Mouse (Mus musculus) macrophage (primary cell): ENCODE data around the gene Prkag2. TPM values are rescaled to one million over a fixed set of nuclear protein-coding genes. Genes with fewer than 3 reads are reported as not detected.
A peak's percentile ranks its signal among the peaks of the same experiment; 100 is the strongest.
"Not testable (repeated sequence)": the region's sequence is repeated elsewhere in the genome, so short reads cannot be mapped to it uniquely, and the experiment has no call there.

ENCODE experiments used
- H3K27ac ChIP-seq: fragments of 350-480 bp; formaldehyde crosslinking; 2 replicates; pipeline ENCODE4 v1.9.0; 2021
- H3K36me3 ChIP-seq: fragments of 350-480 bp; formaldehyde crosslinking; 2 replicates; pipeline ENCODE4 v1.9.0; 2021; ENCODE audit errors: inconsistent target
- H3K4me3 ChIP-seq: fragments of 350-480 bp; formaldehyde crosslinking; 2 replicates; pipeline ENCODE4 v1.9.0; 2021; ENCODE audit errors: inconsistent target
- H3K79me2 ChIP-seq: fragments of 350-480 bp; formaldehyde crosslinking; 2 replicates; pipeline ENCODE4 v1.9.0; 2021; ENCODE audit errors: inconsistent target
- WGBS: methylation state at CpG from one replicate; pipeline ENCODE4 v1.1.7; 2026; ENCODE audit warnings: inconsistent platforms; ENCODE audit not compliant: missing documents; 5-methylcytosine and 5-hydroxymethylcytosine counted together
- polyA plus RNA-seq: library from polyadenylated mRNA; stranded (reverse); fragments of 250-400 nt; gene quantifications from 3 replicates; pipeline ENCODE4 v1.2.4, GENCODE M21; 2018; ENCODE audit warnings: inconsistent platforms

Prkag2 gene
- polyA plus RNA-seq, 1 experiment from 2014 or later = 28.2 TPM

DNA sequence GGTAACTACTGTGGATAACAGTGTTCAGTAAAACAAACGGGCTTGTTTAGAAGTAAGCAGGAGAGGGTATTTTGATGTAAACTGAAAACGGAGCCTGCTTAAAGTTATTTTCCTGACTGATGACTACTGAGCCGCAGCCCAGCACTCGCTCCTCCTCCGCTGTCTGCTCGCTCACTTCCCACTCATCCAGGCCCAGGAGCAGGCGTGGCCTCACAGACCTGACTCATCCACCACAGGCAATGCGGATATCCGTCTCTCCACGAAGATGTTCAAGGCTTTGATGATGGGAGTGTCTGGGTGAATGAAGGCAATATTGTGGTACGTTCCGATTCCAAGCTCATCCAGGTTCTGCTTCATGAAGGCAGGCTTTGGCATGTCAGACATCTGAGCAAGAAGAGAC lies 229.2 kb downstream of the Prkag2 start:
- Histone ChIP-seq H3K79me2 (no peaks in the 10 kb centered on the region), H3K36me3 (no peaks in the 10 kb centered on the region), H3K4me3 (no peak overlapping the region), H3K27ac (no peak overlapping the region)
- 83% methylated on average over 12 of the region's 12 CpGs for WGBS

DNA sequence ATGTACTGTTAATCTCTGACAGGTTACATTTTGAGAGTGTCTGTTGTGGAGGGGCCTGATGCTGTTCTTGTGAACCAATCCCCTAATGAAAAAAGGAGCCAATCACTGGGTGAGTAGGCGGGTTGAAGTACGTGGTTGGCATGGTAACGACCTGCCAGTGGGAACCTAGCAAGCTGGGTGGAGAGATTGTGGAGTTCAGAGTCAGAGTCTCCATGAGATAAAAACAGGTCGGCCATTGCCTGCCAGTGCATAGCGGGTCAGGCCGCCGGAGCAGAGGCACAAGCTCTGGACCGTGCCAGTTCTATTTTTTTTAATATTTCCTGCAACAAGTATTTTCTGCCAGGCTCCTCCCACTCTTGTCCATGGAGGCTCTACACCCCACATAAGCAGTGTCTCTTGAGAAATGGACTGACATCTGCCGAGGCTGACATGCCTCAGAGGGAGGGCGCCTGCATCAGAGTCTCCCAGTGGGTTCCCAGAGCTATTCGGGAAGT lies 230.6 kb downstream of the Prkag2 start:
- WGBS = 96% methylated on average over 11 of the region's 11 CpGs
- Histone ChIP-seq H3K36me3 (no peaks in the 10 kb centered on the region), H3K27ac (no peak overlapping the region), H3K79me2 (no peaks in the 10 kb centered on the region), H3K4me3 (no peak overlapping the region)

DNA sequence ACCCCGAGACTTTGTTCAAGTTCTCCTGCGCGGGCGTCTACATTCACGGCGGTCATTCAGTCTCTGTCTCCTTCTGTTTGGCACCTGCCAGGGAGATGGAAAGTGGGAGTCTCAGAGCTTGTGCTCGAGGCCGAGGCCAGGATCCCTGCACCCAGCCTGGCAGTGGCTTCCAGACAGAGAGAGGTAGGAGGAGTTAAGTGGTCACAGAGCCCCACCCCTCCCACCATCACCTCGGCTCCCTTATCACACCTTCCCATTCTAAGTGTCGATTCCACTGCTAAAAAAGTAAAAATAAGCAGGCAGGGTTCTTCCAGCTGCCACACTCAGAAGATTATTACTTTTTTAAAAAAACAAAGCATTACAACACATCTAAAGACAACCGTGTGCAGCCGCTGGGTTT lies 236.6 kb downstream of the Prkag2 start:
- Histone ChIP-seq H3K4me3 (no peak overlapping the region), H3K27ac (no peak overlapping the region), H3K79me2 (no peaks in the 10 kb centered on the region), H3K36me3 (peaks cover 10% of the 10 kb centered on the region; the same call in 1 of the 2 replicates)
- 92% methylated on average over 11 of the region's 12 CpGs for WGBS

DNA sequence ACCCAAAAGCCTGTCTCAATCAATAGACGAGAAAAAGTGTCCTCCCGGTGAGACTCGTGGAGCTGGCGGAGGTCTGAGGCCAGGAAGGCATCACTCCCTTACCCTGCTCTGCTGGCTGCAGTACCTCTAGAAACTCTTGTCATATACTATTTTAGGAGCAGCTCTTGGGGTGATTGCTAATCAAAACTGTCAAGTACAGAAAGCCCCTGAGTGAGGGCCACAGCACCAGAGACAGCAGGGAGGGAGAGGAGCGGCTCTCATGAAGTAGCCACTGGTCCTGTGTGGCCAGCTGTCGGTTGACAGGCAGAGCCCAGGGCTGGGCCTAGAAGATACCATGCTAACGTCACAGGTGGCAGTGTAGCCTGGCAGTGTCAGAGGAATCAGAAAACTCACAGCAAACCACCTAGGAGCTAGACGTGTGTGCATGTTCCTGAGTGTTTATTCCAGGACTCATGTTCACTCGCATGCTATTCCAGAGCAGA lies 239.0 kb downstream of the Prkag2 start:
- no peaks in the 10 kb centered on the region for H3K79me2 ChIP-seq
- peaks cover 10% of the 10 kb centered on the region; the same call in 1 of the 2 replicates for H3K36me3 ChIP-seq
- no peak overlapping the region for H3K4me3 ChIP-seq
- H3K27ac ChIP-seq = no peak overlapping the region
- 97% methylated on average over 9 of the region's 9 CpGs for WGBS

DNA sequence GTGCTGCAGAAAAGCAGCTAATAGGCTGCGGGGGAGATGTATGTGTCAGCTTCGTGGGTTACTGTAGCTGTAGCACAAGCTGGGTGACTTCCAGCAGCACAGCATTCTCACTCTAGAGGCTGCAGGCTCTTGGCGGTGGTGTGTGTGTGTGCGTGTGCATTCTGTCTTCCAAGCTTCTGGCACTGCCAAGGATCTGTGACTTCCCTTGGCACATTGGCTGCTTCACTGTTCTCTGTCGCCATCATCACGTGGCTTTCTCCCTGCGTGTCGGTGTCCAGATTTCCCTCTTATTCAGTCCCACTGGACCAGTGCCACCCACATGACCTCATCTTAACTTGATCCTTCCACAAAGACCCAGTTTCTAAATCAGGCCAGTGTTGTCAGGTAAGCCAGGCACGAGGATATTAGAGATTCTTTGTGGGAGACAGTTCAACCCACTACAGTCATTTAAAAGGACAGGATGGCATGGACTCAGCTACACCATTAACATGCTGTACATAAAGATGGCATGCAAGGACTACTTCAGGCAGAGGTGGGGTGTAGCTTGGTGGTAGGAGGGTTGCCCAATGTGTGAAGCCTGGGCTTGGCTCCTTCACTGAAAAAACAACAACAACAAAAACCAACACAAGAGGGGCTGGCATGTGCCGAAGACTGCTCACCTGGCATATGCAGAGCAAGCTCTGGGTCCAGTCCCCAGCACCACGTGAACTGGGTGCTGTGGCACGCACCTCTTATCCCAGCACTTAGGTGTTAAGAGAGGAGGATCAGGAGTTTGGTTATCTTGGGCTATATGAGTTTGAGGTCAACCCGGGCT lies 239.6 kb downstream of the Prkag2 start:
- H3K27ac ChIP-seq = no peak overlapping the region

DNA sequence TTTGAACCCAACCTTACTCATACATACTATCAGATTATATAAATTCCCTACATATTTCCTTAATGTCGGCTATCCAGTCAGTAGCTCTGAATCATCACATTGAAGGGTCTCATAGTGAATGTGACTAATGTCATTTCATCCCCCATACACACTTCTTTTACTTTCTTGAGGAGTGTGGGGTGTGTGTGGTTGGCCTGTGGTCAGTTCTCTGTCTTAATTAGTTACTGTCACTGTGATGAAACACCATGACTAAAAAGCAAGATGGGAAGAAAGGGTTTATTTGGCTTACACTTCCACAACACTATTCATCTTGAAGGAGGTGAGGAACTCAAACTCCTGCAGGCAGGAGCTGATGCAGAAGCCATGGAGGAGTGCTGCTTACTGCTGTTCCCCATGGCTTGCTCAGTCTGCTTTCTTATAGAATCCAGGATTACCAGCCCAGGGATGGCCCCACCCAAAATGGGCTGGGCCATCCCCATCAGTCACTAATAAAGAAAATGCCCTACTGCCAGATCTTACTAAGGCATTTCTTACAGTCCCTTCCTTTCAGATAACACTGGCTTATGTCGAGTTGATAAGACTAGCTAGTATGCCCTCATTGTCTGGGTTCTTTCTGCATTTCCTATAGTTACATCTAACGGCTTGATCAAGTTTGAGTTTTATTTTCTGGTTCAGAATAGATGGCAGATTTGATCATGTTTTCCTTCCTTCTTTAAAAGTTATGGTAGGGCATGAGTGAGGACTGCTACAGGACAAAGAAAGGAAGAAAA lies 240.5 kb downstream of the Prkag2 start:
- Histone ChIP-seq H3K4me3 (no peak overlapping the region), H3K36me3 (peaks cover 10% of the 10 kb centered on the region; the same call in 1 of the 2 replicates), H3K27ac (no peak overlapping the region), H3K79me2 (no peaks in the 10 kb centered on the region)
- WGBS = 34% methylated on average over 3 of the region's 3 CpGs

More for the DNA sequence above, 239.6 kb downstream of the Prkag2 start:
- WGBS = 84% methylated on average over 11 of the region's 13 CpGs
- no peak overlapping the region for H3K4me3 ChIP-seq
- no peaks in the 10 kb centered on the region for H3K79me2 ChIP-seq
- peaks cover 10% of the 10 kb centered on the region; the same call in 1 of the 2 replicates for H3K36me3 ChIP-seq

DNA sequence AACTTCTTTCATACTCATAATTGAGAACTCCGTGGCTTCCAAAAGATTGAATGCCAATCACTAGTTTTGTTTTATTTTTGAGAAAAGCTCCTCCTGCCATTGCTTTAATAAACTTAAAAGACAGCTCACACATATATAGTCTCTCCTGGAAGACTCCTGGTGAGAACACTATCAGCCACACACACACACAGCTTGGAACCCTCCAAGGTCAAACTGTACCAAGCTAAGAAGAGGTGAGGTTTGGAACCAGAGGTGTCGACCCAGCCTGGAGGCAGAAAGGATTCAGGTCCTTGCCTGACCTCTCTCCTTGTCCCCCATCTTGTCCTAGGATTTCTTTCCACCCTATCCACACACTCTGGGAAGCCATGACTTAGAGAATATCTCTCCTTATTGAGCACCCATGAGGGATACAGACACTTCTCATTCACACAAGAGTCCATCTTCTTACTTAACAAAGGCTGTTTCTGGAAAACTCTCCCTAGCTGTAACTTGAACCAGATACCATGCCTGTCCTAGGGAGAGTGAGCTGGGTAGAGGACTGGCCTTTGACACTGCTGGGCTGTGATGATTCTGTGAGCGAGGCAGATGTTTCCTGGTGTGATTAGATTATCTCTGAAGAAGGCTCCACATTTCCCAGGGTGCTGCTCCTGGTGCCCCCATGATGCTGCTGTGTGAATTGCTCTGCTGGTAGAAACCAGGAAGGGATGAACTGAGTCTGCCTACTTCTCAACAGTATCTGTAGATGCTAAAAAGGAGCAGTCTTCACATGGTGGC lies 245.4 kb downstream of the Prkag2 start:
- H3K36me3 ChIP-seq = no peaks in the 10 kb centered on the region
- H3K79me2 ChIP-seq = no peaks in the 10 kb centered on the region
- WGBS = 100% methylated on average over 3 of the region's 3 CpGs
- H3K4me3 ChIP-seq = no peak overlapping the region
- peak overlapping the region; percentile 32 for H3K27ac ChIP-seq

DNA sequence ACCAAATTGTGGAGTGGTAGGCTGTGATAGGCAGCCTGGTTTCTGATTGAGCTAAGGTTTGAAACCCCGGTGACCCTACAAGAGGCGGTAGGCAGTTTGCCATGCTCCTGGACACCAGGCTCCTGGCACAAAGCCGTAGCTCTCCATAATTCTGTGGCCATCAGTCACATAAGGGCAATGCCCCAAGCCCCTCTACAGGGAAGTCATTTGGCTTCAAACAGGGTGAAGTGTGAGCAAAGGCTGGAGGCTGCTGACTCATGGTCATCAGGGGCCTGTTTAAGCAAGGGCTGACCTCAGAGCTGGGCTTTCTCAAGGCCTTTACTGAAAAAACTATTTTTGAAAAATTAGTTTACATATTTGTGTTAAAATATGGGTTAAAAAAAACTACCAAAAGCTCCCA lies 246.2 kb downstream of the Prkag2 start:
- Histone ChIP-seq H3K36me3 (no peaks in the 10 kb centered on the region), H3K79me2 (no peaks in the 10 kb centered on the region), H3K27ac (peak overlapping the region; percentile 32), H3K4me3 (no peak overlapping the region)
- WGBS = 83% methylated on average over 1 of the region's 3 CpGs

DNA sequence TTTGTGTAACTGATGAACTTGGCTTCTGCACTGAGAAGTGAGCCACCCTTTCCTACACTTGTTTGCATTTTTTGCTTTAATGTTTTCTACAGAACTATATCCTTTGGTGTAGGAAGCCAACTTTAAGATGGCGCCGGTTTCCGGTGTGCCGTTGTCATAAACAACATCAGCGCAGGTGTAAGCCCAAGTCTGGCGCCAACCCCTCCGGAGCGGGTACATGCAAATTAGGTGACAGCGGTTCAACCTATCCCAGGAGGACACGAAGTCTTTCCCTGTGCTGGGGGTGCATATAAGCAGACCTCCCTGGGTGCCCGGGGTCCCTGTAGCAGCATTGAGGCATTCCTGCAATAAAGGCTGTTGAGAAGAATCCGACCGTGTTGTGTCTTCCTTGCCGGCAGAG lies 252.2 kb downstream of the Prkag2 start:
- not testable (repeated sequence) for H3K79me2 ChIP-seq, H3K36me3 ChIP-seq, H3K27ac ChIP-seq, H3K4me3 ChIP-seq
- 91% methylated on average over 14 of the region's 14 CpGs for WGBS

DNA sequence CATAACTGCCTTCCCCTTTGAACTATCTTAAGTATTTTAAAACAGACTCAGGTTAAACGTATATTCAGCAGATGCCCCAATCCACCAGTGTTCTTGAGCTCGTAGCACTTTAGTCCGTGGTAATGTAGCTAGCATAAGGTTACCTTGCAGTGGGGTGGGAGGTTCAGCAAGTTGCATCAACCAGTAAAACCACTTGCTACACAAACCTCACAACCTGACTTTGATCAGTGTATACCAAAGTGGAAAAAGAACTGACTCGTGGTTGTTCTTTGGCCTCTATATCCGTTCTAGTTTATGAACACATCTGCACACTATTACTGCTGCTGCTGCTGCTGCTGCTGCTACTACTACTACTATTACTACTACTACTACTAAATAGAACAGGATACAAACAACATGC lies 256.6 kb downstream of the Prkag2 start:
- Histone ChIP-seq H3K36me3 (no peaks in the 10 kb centered on the region), H3K27ac (no peak overlapping the region), H3K79me2 (peaks cover 29% of the 10 kb centered on the region), H3K4me3 (no peak overlapping the region)
- 91% methylated on average over 5 of the region's 5 CpGs for WGBS

DNA sequence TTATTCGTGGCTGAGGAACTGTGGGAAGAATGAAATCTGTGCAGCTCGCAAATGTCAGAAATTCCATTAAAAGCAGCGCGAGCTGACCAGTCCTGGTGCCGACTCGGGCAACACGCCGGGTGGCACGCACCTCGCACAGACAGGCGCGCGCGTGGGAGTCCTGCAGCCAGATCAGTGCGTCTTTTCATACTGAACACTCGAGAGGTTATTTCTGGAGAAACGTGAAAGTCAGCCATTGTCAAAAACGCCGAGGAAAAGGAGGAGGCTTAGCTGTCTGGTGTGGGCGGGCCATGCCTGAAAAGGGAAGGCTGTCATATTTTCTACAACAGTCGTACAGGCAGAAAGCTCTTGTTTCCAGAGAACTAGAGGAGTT lies 257.4 kb downstream of the Prkag2 start:
- Histone ChIP-seq H3K79me2 (peaks cover 37% of the 10 kb centered on the region), H3K36me3 (no peaks in the 10 kb centered on the region), H3K27ac (peak overlapping the region; percentile 68), H3K4me3 (peak overlapping the region; percentile 14)
- WGBS = 6% methylated on average over 21 of the region's 21 CpGs

DNA sequence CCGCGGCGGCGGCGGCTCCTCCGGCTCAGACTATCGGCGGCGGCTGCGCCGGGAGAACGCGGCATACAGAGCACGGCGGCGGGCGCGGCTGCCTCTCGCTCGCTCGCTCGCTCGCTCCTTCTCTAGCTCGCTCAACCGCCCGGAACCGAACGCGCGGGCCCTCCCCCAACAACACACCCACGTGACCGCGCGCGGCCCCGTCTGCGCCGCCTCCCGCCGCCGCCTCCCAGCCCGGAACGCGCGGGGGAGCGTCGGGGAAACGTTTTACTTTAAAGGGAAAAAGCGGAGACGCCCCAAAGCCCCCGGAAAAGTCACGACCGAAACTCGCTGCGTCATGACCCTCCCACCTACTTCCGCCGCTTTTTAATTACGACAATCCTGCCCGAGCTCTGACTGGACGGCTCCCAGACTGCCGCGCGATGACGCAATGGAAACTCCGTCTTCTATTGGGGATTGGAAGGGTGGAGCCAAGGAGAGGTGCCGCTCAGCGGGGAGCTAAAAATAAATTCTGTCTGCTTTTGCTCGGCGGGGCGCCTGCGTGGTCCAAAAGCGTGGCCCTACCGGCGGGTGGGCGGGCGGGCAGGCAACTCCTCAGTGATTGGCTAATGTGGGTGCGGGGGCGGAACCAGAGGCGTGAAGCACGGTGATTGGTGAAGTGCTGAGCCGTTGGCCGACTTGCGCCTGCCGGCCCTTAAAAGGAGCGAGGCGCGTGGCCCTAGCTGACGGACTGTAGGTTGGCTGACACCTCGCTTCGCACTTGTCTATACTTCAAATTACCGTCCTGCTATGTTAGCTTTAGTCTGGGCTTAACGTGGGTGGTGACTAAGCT lies 258.0 kb downstream of the Prkag2 start, which contains the start of gene Rheb:
Gene Rheb, minus strand, starts transcription at position 351 of the 829 bp plus-strand sequence.
- 0% methylated on average over 81 of the region's 92 CpGs for WGBS
- Histone ChIP-seq H3K36me3 (no peaks in the 10 kb centered on the region), H3K4me3 (peak within 1 kb of the TSS; percentile 64), H3K27ac (peak within 1 kb of the TSS; percentile 68), H3K79me2 (peaks cover 43% of the 10 kb centered on the region)

DNA sequence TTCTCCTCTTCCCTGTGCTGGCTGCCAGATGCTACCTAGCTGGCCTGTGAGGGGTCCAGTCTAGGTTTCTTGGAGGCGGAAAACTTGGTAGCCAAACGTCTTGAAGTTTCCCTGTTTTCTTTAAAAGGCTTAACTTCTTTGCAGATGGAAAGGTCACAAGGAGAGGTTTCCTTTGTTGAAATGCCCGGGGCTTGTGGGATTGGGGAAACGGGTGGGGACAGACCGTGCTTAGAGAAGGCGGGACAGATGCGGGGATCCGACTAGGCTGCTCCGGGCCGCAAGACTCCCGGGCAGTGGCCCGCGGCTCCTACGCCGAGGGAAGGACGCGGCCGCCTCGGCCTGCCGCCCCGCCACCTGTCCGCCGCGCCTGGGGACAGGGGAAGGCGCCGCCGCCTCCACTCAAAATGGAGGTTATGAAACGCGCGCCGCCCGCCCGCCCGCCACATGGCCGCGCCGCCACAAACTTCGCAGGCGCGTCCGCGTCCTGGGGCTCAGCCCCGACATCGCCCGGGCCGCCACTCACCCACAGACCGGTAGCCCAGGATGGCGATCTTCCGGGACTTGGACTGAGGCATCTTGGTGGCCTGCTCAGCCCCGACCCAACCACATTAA lies 258.7 kb downstream of the Prkag2 start:
- Histone ChIP-seq H3K27ac (peak overlapping the region; percentile 54), H3K4me3 (peak overlapping the region; percentile 64), H3K36me3 (no peaks in the 10 kb centered on the region), H3K79me2 (peaks cover 50% of the 10 kb centered on the region)
- 0% methylated on average over 48 of the region's 50 CpGs for WGBS
